Mouse (Mus musculus): ENCODE measurements around the gene Psmf1.

GRCm38 (mm10) chr2:151739081-151739480 lies 4.9 kb downstream of the Psmf1 start:
- TF ChIP-seq GATA1 (IDR thresholded peaks at IDR 0.05; ENCODE audit: borderline replicate concordance, low read length) = no peak
- no peak for TF ChIP-seq POLR2AphosphoS5 (IDR thresholded peaks at IDR 0.05; ENCODE audit: insufficient replicate concordance, low read depth, low read length)
- TF ChIP-seq TAL1 (conservative IDR thresholded peaks at IDR 0.05; ENCODE audit: low read depth, low read length) = no peak
